Mouse (Mus musculus): ENCODE measurements around the gene Snrpg. TPM values are rescaled to one million over a fixed set of nuclear protein-coding genes. Genes with fewer than 3 reads are reported as not detected.
"Not testable (repeated sequence)": the region's sequence is repeated elsewhere in the genome, so short reads cannot be mapped to it uniquely, and the experiment has no call there.

Gene Snrpg
- 125 TPM for polyA plus RNA-seq (2021)

GRCm38 (mm10) chr6:86370764-86371339 lies at the start of gene Snrpg:
Gene Snrpg (plus strand): TSS chr6:86371304.
- no peak for TF ChIP-seq CTCF (IDR thresholded peaks at IDR 0.05)
- no peak for DNase-seq (ENCODE audit: low read depth, low spot score)
- ATAC-seq: peak; percentile 15
- no peaks in the 10 kb centered on the region for H3K27me3 ChIP-seq
- ChIA-PET CTCF (interaction anchor here (0.8 to 2.0 kb wide), 7 partner anchors 8 to 243 kb away, joined by 3 to 8 read pairs (median 4); no protein-coding TSS in a partner anchor), POLR2A (interaction anchor here (1.0 to 2.2 kb wide), 6 partner anchors 14 to 409 kb away, joined by 3 to 11 read pairs (median 3); partner anchors contain the start of genes Dusp11, Pcyox1 and Tia1)
- in situ Hi-C loops (cut with MboI; ENCODE audit: low pct_unique_long_range_greater_than_20kb): no loop called here

GRCm38 (mm10) chr6:86322031-86322563 lies 49.0 kb upstream of the Snrpg start:
- CTCF ChIA-PET: interaction anchor here (1.2 kb wide), 2 partner anchors 12 to 42 kb away, joined by 3 to 4 read pairs; no protein-coding TSS in a partner anchor
- no peak for ATAC-seq
- no peaks in the 10 kb centered on the region for H3K27me3 ChIP-seq
- no peak for DNase-seq (ENCODE audit: low read depth, low spot score)
- in situ Hi-C loops (cut with MboI; ENCODE audit: low pct_unique_long_range_greater_than_20kb): no loop called here
- TF ChIP-seq CTCF (IDR thresholded peaks at IDR 0.05): no peak
- POLR2A ChIA-PET: interaction anchor here (1.1 kb wide), 1 partner anchor 130 kb away, joined by 3 read pairs; no protein-coding TSS in a partner anchor

- no peak for TF ChIP-seq CTCF (IDR thresholded peaks at IDR 0.05)
- DNase-seq (ENCODE audit: low read depth, low spot score): no peak
- POLR2A ChIA-PET: interaction anchor here (0.9 to 1.1 kb wide), 2 partner anchors 131 to 143 kb away, joined by 3 to 5 read pairs; no protein-coding TSS in a partner anchor
- CTCF ChIA-PET: no interaction called here
- no peaks in the 10 kb centered on the region for H3K27me3 ChIP-seq
- in situ Hi-C loops (cut with MboI; ENCODE audit: low pct_unique_long_range_greater_than_20kb): no loop called here
- no peak for ATAC-seq
Observed at GRCm38 (mm10) chr6:86322991-86323390, 48.1 kb upstream of the Snrpg start.

- H3K27me3 ChIP-seq: no peaks in the 10 kb centered on the region
- no peak for TF ChIP-seq CTCF (IDR thresholded peaks at IDR 0.05)
- in situ Hi-C loops (cut with MboI; ENCODE audit: low pct_unique_long_range_greater_than_20kb): no loop called here
- POLR2A ChIA-PET: no interaction called here
- DNase-seq (ENCODE audit: low read depth, low spot score) (no peak), ATAC-seq (no peak)
- CTCF ChIA-PET: no interaction called here
Observed at GRCm38 (mm10) chr6:86324400-86324799, 46.7 kb upstream of the Snrpg start.

- POLR2A ChIA-PET: interaction anchor here (0.5 kb wide), 1 partner anchor 14 kb away, joined by 3 read pairs; no protein-coding TSS in a partner anchor
- CTCF ChIA-PET: interaction anchor here (1.3 kb wide), 1 partner anchor 39 kb away, joined by 3 read pairs; no protein-coding TSS in a partner anchor
- H3K27me3 ChIP-seq: no peaks in the 10 kb centered on the region
- no peak for TF ChIP-seq CTCF (IDR thresholded peaks at IDR 0.05)
- ATAC-seq: peak; percentile 39
- DNase-seq (ENCODE audit: low read depth, low spot score): no peak
- in situ Hi-C loops (cut with MboI; ENCODE audit: low pct_unique_long_range_greater_than_20kb): no loop called here
Observed at GRCm38 (mm10) chr6:86325646-86326045, 45.5 kb upstream of the Snrpg start.

GRCm38 (mm10) chr6:86326866-86327265 lies 44.2 kb upstream of the Snrpg start:
- ATAC-seq (no peak), DNase-seq (ENCODE audit: low read depth, low spot score) (no peak)
- in situ Hi-C loops (cut with MboI; ENCODE audit: low pct_unique_long_range_greater_than_20kb): no loop called here
- ChIA-PET CTCF (no interaction called here), POLR2A (no interaction called here)
- no peaks in the 10 kb centered on the region for H3K27me3 ChIP-seq
- TF ChIP-seq CTCF (IDR thresholded peaks at IDR 0.05): no peak

GRCm38 (mm10) chr6:86328369-86328768 lies 42.7 kb upstream of the Snrpg start:
- ChIA-PET CTCF (interaction anchor here (0.6 kb wide), 1 partner anchor 36 kb away, joined by 3 read pairs; no protein-coding TSS in a partner anchor), POLR2A (no interaction called here)
- no peaks in the 10 kb centered on the region for H3K27me3 ChIP-seq
- ATAC-seq (no peak), DNase-seq (ENCODE audit: low read depth, low spot score) (no peak)
- TF ChIP-seq CTCF (IDR thresholded peaks at IDR 0.05): no peak
- in situ Hi-C loops (cut with MboI; ENCODE audit: low pct_unique_long_range_greater_than_20kb): no loop called here

GRCm38 (mm10) chr6:86329943-86330342 lies 41.2 kb upstream of the Snrpg start:
- ChIA-PET POLR2A (no interaction called here), CTCF (interaction anchor here (1.2 kb wide), 1 partner anchor 35 kb away, joined by 3 read pairs; no protein-coding TSS in a partner anchor)
- in situ Hi-C loops (cut with MboI; ENCODE audit: low pct_unique_long_range_greater_than_20kb): no loop called here
- TF ChIP-seq CTCF (IDR thresholded peaks at IDR 0.05): peak; percentile 77
- ATAC-seq: no peak
- DNase-seq (ENCODE audit: low read depth, low spot score): no peak
- H3K27me3 ChIP-seq: no peaks in the 10 kb centered on the region

GRCm38 (mm10) chr6:86335121-86335849 lies 35.8 kb upstream of the Snrpg start:
- no peak for TF ChIP-seq CTCF (IDR thresholded peaks at IDR 0.05)
- ATAC-seq (no peak), DNase-seq (ENCODE audit: low read depth, low spot score) (no peak)
- ChIA-PET CTCF (interaction anchor here (1.0 kb wide), 1 partner anchor 141 kb away, joined by 3 read pairs; no protein-coding TSS in a partner anchor), POLR2A (no interaction called here)
- no peaks in the 10 kb centered on the region for H3K27me3 ChIP-seq
- in situ Hi-C loops (cut with MboI; ENCODE audit: low pct_unique_long_range_greater_than_20kb): no loop called here

- ATAC-seq (no peak), DNase-seq (ENCODE audit: low read depth, low spot score) (no peak)
- CTCF ChIA-PET: no interaction called here
- POLR2A ChIA-PET: no interaction called here
- in situ Hi-C loops (cut with MboI; ENCODE audit: low pct_unique_long_range_greater_than_20kb): no loop called here
- no peaks in the 10 kb centered on the region for H3K27me3 ChIP-seq
- no peak for TF ChIP-seq CTCF (IDR thresholded peaks at IDR 0.05)
Observed at GRCm38 (mm10) chr6:86335860-86336259, 35.2 kb upstream of the Snrpg start.

GRCm38 (mm10) chr6:86336340-86336739 lies 34.8 kb upstream of the Snrpg start:
- H3K27me3 ChIP-seq; POLR2A ChIA-PET; DNase-seq (ENCODE audit: low read depth, low spot score); ATAC-seq; CTCF ChIA-PET; in situ Hi-C loops (cut with MboI; ENCODE audit: low pct_unique_long_range_greater_than_20kb): not testable (repeated sequence)
- peak; percentile 28 for TF ChIP-seq CTCF (IDR thresholded peaks at IDR 0.05)

All from Patski (cell line).